Mouse (Mus musculus): ENCODE data around the gene Ankrd28. TPM values are rescaled to one million over a fixed set of nuclear protein-coding genes. Genes with fewer than 3 reads are reported as not detected.

Gene Ankrd28
- polyA plus RNA-seq, 1 experiment from 2014 or later: 6.7 TPM

DNA sequence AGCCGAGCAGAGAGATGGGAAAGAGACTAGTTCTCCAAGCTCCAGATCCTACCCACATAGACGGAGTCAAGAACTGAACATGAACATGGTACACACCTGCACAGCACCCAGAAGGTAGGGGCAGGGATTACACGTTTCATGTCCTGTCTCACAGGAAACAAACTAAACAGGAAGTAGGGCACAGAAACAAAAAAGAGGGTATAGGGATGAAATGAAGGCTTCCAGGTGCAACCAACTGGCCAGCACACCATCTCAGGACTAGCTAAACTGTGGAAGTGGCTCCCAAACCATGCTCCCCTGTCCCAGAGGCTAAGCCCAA, 133.5 kb downstream of the Ankrd28 start:
- no peak overlapping the region for H3K4me2 ChIP-seq (replicated peaks)
- H3K9me3 ChIP-seq: no peaks in the 10 kb centered on the region
- H3K36me3 ChIP-seq: peaks cover 5% of the 10 kb centered on the region; the same call in 1 of the 2 replicates
- no peak overlapping the region for H3K4me3 ChIP-seq (replicated peaks)
- no peak for ATAC-seq
- no peaks in the 10 kb centered on the region for H3K4me1 ChIP-seq (replicated peaks)
- H3K27me3 ChIP-seq (replicated peaks): no peaks in the 10 kb centered on the region
- WGBS: 82% methylated on average over 3 of the region's 3 CpGs
- no peak overlapping the region for H3K9ac ChIP-seq
- H3K27ac ChIP-seq: no peak overlapping the region

DNA sequence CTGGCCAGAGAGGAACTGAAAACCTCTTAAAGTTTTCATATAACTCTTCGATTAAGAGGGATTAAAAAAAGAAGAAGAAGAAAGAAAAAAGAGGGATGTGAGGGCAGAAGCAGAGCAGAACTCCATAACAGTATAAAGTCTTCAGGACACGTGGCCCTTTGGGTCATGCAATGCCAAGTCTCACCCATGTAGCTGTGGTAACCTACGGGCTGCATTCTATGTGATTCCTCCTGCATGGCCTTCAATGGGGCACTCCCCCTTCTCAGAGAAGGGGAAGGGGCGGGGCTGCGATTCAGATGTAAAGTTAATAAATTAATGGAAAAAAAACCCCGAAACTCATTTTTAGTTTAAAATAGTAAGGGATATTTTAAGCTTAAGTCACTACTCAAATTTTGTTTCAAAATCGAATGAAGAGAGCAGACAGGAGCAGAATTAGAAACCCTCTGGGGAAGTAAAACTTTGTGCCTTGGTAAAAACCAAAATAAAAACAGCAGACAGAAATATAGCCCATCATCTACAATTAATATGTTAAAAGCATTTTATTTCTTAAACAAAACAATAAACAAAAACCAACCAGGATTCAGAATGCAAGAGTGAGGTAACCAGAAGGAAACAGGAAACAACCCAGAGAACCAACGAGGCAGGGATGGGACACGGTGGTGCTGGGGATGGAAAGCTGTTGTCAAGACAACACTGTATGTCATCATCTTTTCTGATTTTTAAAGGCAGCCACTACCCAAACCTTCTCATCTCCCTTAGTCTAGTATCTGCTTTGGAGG, 134.1 kb downstream of the Ankrd28 start:
- Histone ChIP-seq H3K4me3 (replicated peaks) (no peak overlapping the region), H3K36me3 (0 out of 2 replicates have a peak, but pooled peaks cover 5% of the 10 kb centered on the region), H3K4me1 (replicated peaks) (no peaks in the 10 kb centered on the region), H3K9ac (no peak overlapping the region), H3K4me2 (replicated peaks) (no peak overlapping the region), H3K27me3 (replicated peaks) (no peaks in the 10 kb centered on the region), H3K27ac (no peak overlapping the region), H3K9me3 (no peaks in the 10 kb centered on the region)
- no peak for ATAC-seq
- 82% methylated on average over 9 of the region's 9 CpGs for WGBS

- H3K9me3 ChIP-seq: no peaks in the 10 kb centered on the region
- no peak overlapping the region for H3K4me2 ChIP-seq (replicated peaks)
- H3K4me3 ChIP-seq (replicated peaks): no peak overlapping the region
- H3K27ac ChIP-seq: no peak overlapping the region
- H3K36me3 ChIP-seq: 0 out of 2 replicates have a peak, but pooled peaks cover 2% of the 10 kb centered on the region
- no peaks in the 10 kb centered on the region for H3K27me3 ChIP-seq (replicated peaks)
- no peak overlapping the region for H3K9ac ChIP-seq
- 86% methylated on average over 6 of the region's 6 CpGs for WGBS
- no peak for ATAC-seq
- no peaks in the 10 kb centered on the region for H3K4me1 ChIP-seq (replicated peaks)
These were observed 137.9 kb downstream of the Ankrd28 start for GRCm38 (mm10) chr14:31692536-31692935.

- H3K4me3 ChIP-seq (replicated peaks): no peak overlapping the region
- H3K9ac ChIP-seq: no peak overlapping the region
- no peaks in the 10 kb centered on the region for H3K4me1 ChIP-seq (replicated peaks)
- no peaks in the 10 kb centered on the region for H3K27me3 ChIP-seq (replicated peaks)
- no peak overlapping the region for H3K27ac ChIP-seq
- H3K36me3 ChIP-seq: no peaks in the 10 kb centered on the region
- ATAC-seq: no peak
- no peak overlapping the region for H3K4me2 ChIP-seq (replicated peaks)
- no peaks in the 10 kb centered on the region for H3K9me3 ChIP-seq
- WGBS: 96% methylated on average over 1 of the region's 1 CpGs
These were observed 144.2 kb downstream of the Ankrd28 start for GRCm38 (mm10) chr14:31686231-31686630.

- WGBS: 90% methylated on average over 10 of the region's 10 CpGs
- Histone ChIP-seq H3K9ac (no peak overlapping the region), H3K27me3 (replicated peaks) (no peaks in the 10 kb centered on the region), H3K9me3 (no peaks in the 10 kb centered on the region), H3K4me1 (replicated peaks) (no peaks in the 10 kb centered on the region), H3K27ac (no peak overlapping the region), H3K4me3 (replicated peaks) (no peak overlapping the region), H3K36me3 (no peaks in the 10 kb centered on the region), H3K4me2 (replicated peaks) (no peak overlapping the region)
- no peak for ATAC-seq
These were observed 144.8 kb downstream of the Ankrd28 start for GRCm38 (mm10) chr14:31685680-31686079.

- no peak for ATAC-seq
- Histone ChIP-seq H3K4me2 (replicated peaks) (no peak overlapping the region), H3K4me1 (replicated peaks) (no peaks in the 10 kb centered on the region), H3K27me3 (replicated peaks) (no peaks in the 10 kb centered on the region), H3K27ac (no peak overlapping the region), H3K9ac (no peak overlapping the region), H3K9me3 (no peaks in the 10 kb centered on the region), H3K4me3 (replicated peaks) (no peak overlapping the region), H3K36me3 (no peaks in the 10 kb centered on the region)
- WGBS: 63% methylated on average over 7 of the region's 7 CpGs
These were observed 146.0 kb downstream of the Ankrd28 start for GRCm38 (mm10) chr14:31684343-31685040.

GRCm38 (mm10) chr14:31683610-31684009, 146.8 kb downstream of the Ankrd28 start:
- Histone ChIP-seq H3K9me3 (no peaks in the 10 kb centered on the region), H3K27me3 (replicated peaks) (no peaks in the 10 kb centered on the region), H3K4me2 (replicated peaks) (no peak overlapping the region), H3K4me1 (replicated peaks) (no peaks in the 10 kb centered on the region), H3K36me3 (no peaks in the 10 kb centered on the region), H3K4me3 (replicated peaks) (no peak overlapping the region), H3K9ac (no peak overlapping the region), H3K27ac (no peak overlapping the region)
- no peak for ATAC-seq
- 80% methylated on average over 2 of the region's 2 CpGs for WGBS

DNA sequence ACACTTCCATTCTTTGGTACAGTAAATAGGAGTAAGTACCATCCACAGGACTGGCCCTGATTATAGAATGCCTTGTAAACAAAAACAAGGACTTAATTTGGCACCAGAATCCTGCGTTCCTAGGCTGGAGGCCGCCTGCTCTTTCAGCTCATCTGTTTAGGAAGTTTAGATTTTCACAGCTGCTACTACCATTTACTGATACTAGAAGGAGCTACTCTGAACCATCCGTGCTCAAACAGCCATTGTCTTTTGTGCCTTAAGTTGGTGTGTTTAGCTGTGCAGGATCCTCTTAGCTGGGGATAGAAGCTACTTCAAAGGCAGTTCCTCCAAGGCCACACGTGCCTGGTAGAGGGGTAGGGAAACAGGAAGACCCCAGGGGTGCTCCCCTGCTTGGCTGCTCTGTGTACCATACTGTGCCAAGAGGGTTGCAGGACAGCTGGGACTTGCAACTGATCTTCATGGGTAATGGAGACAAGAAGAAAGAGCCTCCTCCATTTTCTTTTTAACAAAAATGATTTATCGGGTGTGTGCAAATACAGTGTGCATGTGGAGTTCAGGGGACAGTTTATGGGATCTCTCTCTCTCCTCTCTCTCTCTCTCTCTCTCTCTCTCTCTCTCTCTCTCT, 148.4 kb downstream of the Ankrd28 start:
- H3K36me3 ChIP-seq: no peaks in the 10 kb centered on the region
- no peaks in the 10 kb centered on the region for H3K27me3 ChIP-seq (replicated peaks)
- H3K4me3 ChIP-seq (replicated peaks): no peak overlapping the region
- 51% methylated on average over 5 of the region's 5 CpGs for WGBS
- H3K4me1 ChIP-seq (replicated peaks): no peaks in the 10 kb centered on the region
- H3K9me3 ChIP-seq: no peaks in the 10 kb centered on the region
- H3K9ac ChIP-seq: no peak overlapping the region
- H3K27ac ChIP-seq: no peak overlapping the region
- no peak overlapping the region for H3K4me2 ChIP-seq (replicated peaks)
- ATAC-seq: no peak

GRCm38 (mm10) chr14:31681291-31681690, 149.2 kb downstream of the Ankrd28 start:
- H3K9ac ChIP-seq: no peak overlapping the region
- no peaks in the 10 kb centered on the region for H3K27me3 ChIP-seq (replicated peaks)
- H3K4me3 ChIP-seq (replicated peaks): no peak overlapping the region
- H3K4me1 ChIP-seq (replicated peaks): no peaks in the 10 kb centered on the region
- H3K9me3 ChIP-seq: no peaks in the 10 kb centered on the region
- no peak for ATAC-seq
- no peaks in the 10 kb centered on the region for H3K36me3 ChIP-seq
- WGBS: 80% methylated on average over 9 of the region's 9 CpGs
- no peak overlapping the region for H3K27ac ChIP-seq
- H3K4me2 ChIP-seq (replicated peaks): no peak overlapping the region

- Histone ChIP-seq H3K9me3 (no peaks in the 10 kb centered on the region), H3K36me3 (no peaks in the 10 kb centered on the region), H3K4me1 (replicated peaks) (no peaks in the 10 kb centered on the region), H3K4me2 (replicated peaks) (no peak overlapping the region), H3K4me3 (replicated peaks) (no peak overlapping the region), H3K9ac (no peak overlapping the region), H3K27ac (no peak overlapping the region), H3K27me3 (replicated peaks) (no peaks in the 10 kb centered on the region)
- no peak for ATAC-seq
- WGBS: 93% methylated on average over 3 of the region's 3 CpGs
These were observed 149.8 kb downstream of the Ankrd28 start for GRCm38 (mm10) chr14:31680656-31681055.

GRCm38 (mm10) chr14:31671635-31672320, 158.7 kb downstream of the Ankrd28 start:
- no peak overlapping the region for H3K27ac ChIP-seq
- no peak overlapping the region for H3K4me2 ChIP-seq (replicated peaks)
- H3K9ac ChIP-seq: no peak overlapping the region
- H3K9me3 ChIP-seq: no peaks in the 10 kb centered on the region
- H3K4me1 ChIP-seq (replicated peaks): peaks cover 10% of the 10 kb centered on the region
- H3K36me3 ChIP-seq: no peaks in the 10 kb centered on the region
- H3K27me3 ChIP-seq (replicated peaks): no peaks in the 10 kb centered on the region
- ATAC-seq: no peak
- no peak overlapping the region for H3K4me3 ChIP-seq (replicated peaks)
- WGBS: 66% methylated on average over 10 of the region's 10 CpGs
